Mouse (Mus musculus) inflammation-experienced regulatory T-cells, adult 6 months (primary cell): Measurements from ENCODE around the gene Cbx4. TPM values are rescaled to one million over a fixed set of nuclear protein-coding genes. Genes with fewer than 3 reads are reported as not detected.

ENCODE experiments used
- ATAC-seq: one replicate; pipeline ENCODE4 v1.8.0; 2017
- polyA plus RNA-seq, 3 experiments: library from polyadenylated mRNA; unstranded; fragments of 100-300 nt; shearing (Covaris generic); gene quantifications; one replicate each; pipeline ENCODE4 v1.2.1; 2017

Cbx4 gene
- polyA plus RNA-seq, 3 experiments from 2014 or later = 2.0 to 3.6 (median 2.3) TPM

GRCm38 (mm10) chr11:119041325-119041716 is 44.7 kb downstream of the Cbx4 start:
- peak; percentile 23 for ATAC-seq

- peak; percentile 92 for ATAC-seq
Measured at GRCm38 (mm10) chr11:119040600-119041324, 45.3 kb downstream of the Cbx4 start, which contains the start of gene Cbx8. Gene Cbx8, minus strand, starts transcription at chr11:119040969.

GRCm38 (mm10) chr11:119039732-119040512 is 46.1 kb downstream of the Cbx4 start:
- ATAC-seq = no peak

- no peak for ATAC-seq
Measured at GRCm38 (mm10) chr11:119038744-119039484, 47.1 kb downstream of the Cbx4 start.

- no peak for ATAC-seq
Measured at GRCm38 (mm10) chr11:119037780-119038401, 48.1 kb downstream of the Cbx4 start.

- ATAC-seq = no peak
Measured at GRCm38 (mm10) chr11:119036934-119037779, 48.9 kb downstream of the Cbx4 start.

- no peak for ATAC-seq
Measured at GRCm38 (mm10) chr11:119036447-119036846, 49.6 kb downstream of the Cbx4 start.

GRCm38 (mm10) chr11:119035686-119036165 is 50.3 kb downstream of the Cbx4 start:
- no peak for ATAC-seq

- ATAC-seq = no peak
Measured at GRCm38 (mm10) chr11:119035094-119035685, 50.8 kb downstream of the Cbx4 start.

- ATAC-seq = no peak
Measured at GRCm38 (mm10) chr11:119034635-119035034, 51.4 kb downstream of the Cbx4 start.

- peak; percentile 85 for ATAC-seq
Measured at GRCm38 (mm10) chr11:119033874-119034558, 52.0 kb downstream of the Cbx4 start.

Other genes with a start within 250 kb of the Cbx4 start
- under 1 TPM in 1 of 3 experiments, not detected in 2; 0.30 TPM for gene Rbfox3, start 174.6 kb downstream of the Cbx4 start, polyA plus RNA-seq
- gene Enpp7, start 98.0 kb downstream of the Cbx4 start, polyA plus RNA-seq = not detected
- gene Cbx2, start 63.3 kb downstream of the Cbx4 start, polyA plus RNA-seq = 1 to 10 TPM in 2 of 3 experiments, under 1 TPM in 1; 0.83 to 1.6 (median 1.0) TPM
- 1 to 10 TPM; 6.5 to 7.6 (median 7.5) TPM for gene Cbx8, start 45.3 kb downstream of the Cbx4 start, polyA plus RNA-seq
- gene Tbc1d16, start 142.3 kb upstream of the Cbx4 start, polyA plus RNA-seq = under 1 TPM; 0.20 to 0.55 (median 0.33) TPM
- gene Ccdc40, start 142.4 kb upstream of the Cbx4 start, polyA plus RNA-seq = 1 to 10 TPM; 1.6 to 4.2 (median 3.3) TPM
- 10 to 100 TPM in 2 of 3 experiments, 1 to 10 TPM in 1; 9.2 to 13.4 (median 11.8) TPM for gene Gaa, start 181.7 kb upstream of the Cbx4 start, polyA plus RNA-seq
- 100 to 1,000 TPM; 180 to 214 (median 192) TPM for gene Eif4a3, start 213.9 kb upstream of the Cbx4 start, polyA plus RNA-seq
- not detected for gene Card14, start 221.5 kb upstream of the Cbx4 start, polyA plus RNA-seq